Mouse (Mus musculus) frontal cortex, postnatal 14 days (tissue): Measurements from ENCODE around the gene Slc1a7.

Experiments
- DNase-seq, 2 experiments: peaks; one replicate each; pipeline ENCODE4 v3.0.0; 2022; ENCODE audit warnings: low spot score in 2 of 2

Gene Slc1a7

DNA sequence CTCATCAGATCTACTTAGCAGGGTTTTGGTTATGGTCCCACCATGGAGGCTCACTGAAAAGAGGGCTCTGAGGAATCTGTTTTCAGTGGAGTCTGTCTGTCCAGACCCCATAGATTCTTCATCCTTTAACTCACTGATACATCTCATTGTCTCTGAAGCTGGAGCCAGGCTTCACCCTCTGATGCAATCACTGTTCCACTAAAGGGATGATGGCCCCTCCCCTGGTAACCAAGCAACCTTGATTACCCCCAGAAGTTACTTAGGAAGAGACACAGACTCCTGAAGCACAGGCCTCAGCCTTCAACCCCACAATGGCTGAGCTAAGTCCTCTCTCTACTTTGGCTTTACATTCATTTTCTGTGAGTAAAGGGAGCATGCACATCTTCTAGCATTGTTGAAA is 1.6 kb downstream of the Slc1a7 start:
- DNase-seq, result no peak

DNA sequence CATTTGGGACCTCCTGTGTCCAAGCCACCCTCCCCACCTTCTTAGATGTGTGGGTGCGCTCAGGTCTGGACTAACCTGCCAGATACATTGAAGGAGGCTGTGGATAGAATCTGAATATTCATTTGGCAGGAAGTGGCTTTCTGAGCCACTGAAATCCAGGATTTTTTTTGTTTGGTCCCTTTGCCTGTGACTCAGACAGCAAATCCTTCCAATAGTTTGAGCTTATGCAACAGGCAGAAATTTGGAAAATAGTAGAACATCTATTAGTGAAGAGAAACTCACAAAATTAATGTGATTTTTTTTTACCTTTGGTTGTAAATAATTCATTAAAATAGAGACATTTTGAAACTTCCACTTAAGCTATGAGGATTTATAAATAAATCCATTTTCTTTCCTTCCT is 3.0 kb downstream of the Slc1a7 start:
- no peak for DNase-seq

DNA sequence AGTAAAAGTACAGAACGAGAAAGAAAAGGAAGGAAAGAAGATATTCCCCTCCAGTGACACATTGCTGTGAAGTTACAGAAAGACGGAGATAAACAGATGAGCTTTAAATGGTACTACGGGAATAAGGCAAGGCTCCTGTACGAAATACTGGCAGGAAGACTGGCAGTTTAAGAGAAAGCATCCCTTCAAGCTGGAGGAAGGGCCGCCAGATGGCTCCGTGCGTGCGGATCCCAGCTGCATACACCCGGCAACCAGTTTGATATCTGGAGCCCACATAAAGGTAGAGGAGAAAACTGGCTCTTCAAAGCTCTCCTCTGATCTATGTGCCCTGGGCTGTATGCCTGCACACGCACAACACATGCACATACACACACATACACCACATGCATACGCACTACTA is 6.4 kb downstream of the Slc1a7 start:
- no peak for DNase-seq

DNA sequence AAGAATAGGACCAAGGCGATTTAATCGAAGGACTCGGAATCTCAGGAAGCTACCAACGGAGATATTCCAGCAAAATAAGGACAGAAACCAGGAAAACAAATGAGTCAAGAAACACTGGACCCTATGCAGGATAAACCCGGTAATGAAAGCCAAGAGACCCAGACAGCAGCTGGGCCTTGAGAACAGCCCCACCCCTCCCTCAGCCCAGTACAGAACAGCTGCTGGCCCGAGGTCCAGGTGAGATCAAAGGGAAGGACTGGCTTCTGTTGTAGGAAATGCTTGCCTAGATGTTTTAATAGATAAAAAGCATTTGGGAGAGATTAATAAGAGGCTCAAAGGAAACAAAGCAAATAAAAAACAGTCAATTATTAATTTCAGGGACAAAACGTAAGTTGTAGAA is 6.9 kb downstream of the Slc1a7 start:
- DNase-seq, result no peak

DNA sequence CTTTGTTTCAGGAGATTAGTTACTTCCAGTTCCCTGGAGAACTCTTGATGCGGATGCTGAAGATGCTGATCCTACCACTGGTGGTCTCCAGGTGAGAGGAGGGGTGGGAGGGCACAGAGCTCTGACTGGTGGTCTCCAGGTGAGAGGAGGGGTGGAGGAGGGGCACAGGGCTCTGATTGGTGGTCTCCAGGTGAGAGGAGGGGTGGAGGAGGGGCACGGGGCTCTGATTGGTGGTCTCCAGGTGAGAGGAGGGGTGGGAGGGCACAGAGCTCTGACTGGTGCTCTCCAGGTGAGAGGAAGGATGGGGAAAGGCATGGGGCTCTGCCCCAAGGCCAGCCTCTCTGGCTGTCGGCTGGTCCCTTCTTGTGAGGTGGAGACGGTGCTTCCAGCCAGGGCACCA is 9.5 kb downstream of the Slc1a7 start:
- no peak for DNase-seq

DNA sequence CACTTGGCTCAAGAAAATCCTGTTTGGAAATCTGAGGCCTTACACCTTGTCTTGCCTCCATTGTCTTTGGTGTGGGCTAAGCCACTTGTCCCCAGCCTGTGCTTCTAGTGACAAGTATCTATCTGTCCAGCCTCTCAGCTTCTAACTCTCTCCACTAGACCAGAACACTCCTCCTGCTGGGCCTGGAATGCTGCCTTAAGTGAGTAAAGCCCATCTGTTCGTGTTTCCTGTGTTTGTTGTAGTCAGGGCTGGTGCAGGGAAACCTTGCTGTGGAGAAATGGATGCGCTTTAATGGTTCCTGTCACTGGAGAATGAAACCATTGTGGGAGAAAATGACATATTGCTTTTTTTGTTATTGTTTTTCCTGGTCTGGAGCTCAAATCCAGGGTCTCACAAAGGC is 11.4 kb downstream of the Slc1a7 start:
- DNase-seq, result no peak

DNA sequence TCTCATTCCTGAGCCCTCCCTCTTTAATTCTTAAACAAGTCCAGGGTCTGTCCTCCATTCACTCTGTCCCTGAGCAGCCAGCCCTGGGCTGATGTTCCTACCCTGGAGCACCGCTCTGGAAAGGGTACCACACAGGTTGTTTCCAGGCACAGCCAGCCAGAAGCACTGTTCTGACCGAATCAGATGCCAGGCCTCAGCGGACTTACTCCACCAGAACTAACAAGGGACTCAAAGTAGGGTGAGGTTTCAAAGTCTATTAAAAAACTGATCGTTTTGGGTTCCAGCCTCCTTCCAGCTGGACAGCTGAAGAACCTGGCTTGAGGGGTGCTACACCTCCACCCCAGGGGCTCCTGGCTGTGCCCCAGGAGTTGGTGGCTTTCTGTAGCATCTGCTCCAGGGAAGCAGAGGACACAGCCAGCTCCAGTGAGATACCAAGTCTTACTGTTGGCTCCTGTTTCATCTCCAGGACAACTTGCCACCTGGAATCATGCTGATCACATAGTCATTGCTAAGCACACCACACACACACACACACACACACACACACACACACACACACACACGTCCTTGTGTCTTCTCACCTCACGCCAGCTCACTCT is 12.0 kb downstream of the Slc1a7 start:
- DNase-seq, result no peak

DNA sequence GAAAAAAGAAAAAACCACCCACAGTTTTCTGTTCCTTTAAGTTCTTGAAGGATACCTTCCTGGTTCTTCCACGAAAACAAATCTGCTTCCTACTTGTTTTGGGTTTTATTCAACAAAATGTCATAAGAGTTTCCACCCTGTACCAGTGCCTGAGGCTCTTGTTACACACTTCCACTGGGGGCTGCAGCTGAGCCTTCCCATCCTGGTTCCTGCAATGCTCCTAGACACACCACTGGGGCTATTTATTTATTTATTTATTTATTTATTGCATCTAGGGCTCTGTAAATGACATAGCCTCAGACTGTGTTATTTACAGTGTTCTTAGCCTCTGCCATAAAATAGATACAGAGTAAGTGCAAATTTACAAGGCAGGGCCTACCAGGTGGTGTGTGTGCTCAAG is 15.6 kb downstream of the Slc1a7 start:
- no peak for DNase-seq

DNA sequence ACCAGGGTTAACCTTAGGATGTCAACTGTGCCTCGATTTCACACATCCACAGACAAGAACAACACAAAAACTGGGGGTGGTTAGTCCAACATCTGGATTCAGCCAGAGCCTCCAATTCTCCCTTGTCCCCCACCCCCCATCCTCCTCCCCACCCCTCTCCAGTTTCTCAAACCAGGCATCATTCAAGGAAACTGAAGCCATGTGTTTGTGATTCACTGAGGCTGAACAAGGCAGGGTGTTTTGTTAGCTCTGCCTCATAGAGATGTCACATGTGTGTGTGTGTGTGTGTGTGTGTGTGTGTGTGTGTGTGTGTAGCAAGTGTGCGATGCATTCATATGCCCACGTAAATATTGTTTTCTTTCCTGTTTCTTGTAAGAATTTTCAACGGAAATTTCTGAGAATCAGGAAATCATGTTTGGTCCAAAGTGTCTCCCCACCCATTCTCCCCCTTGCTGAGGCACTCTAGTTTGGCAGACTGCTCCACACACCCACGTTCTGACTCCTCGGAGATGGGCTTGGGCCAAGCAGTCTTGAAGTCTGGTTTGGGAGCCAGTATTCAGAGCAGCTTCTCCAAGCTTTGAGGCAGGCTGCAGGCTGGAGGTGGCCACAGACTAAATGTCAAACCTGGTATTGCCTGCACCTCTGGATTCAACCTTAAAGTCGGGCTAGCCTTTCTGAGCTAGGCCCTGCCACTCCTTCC is 16.3 kb downstream of the Slc1a7 start:
- DNase-seq, result peak; percentile 62 to 69

DNA sequence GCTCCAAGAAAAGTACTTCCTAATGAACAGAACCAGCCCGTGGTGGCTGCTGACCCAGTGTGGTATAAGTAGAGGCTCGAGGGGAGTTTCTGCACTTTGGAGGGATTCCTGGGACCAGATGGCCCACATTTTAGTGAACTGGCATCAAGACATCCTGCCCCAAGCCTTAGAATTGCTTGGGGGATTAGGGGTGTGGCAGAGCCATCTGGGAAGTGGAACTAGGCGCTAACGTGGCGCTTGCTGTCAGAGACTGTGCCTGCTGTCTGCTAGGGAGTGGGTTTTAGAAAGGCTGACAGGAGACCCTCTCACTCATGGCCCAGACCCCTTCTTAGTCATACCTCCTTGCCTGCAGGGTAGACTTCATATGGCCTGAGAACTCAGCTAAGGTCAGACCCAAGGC is 17.7 kb downstream of the Slc1a7 start:
- DNase-seq, result no peak

DNA sequence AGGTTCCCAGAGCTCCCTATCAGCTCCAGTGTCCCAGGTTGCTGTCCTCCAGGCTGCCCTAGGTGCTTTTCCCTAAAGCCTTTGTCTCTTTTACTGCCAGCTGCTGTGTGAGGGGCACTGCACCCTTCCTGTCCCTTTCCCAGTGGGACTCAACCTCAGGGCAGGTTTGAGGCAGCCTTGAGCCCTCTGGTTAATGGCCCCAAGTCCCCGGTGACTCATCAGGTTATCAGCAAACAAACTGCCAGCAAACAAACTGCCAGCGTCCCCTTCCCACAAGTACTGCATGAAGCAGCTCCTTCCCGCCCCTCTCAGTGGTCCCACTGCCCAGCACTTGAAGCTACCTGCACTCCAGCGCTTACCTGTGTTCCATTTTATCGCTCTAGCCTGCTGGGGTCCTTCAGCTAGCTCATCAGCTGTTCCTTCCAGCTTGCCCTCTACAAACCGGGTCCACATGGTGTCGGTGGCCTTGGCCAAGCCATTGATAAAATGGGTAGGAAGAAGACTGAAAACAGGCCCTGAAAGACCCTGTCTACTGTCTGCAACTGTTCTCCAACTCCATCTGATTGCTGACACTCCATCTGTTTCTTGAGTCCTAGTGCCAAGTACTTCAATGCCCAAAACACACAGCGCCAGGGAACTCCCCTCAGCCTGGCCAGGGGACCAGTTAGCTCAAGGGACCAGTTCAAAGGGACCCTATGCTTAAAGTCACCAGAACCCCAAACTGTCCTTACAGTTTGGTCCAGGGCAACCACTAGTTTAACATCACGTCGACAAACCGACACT is 18.4 kb downstream of the Slc1a7 start:
- no peak for DNase-seq

DNA sequence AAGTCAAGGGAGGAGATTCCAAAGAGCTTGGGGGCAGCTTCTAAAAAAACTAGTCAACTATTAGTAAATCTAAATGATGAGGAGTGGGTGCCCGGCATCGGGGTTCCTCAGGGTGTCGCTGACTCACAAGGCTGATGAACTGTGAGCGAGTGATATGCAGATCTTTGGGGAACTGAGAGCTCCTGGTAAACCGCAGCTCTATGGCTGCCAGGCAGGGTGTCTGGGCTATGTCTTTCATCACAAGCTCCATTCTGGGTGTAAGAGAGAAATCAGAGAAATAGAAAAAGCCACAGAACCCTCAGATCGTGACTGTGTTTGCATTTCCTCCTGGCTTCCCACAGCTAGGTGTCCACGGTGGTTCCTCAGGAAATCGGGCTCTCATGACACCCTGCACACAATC is 20.8 kb downstream of the Slc1a7 start:
- no peak for DNase-seq

DNA sequence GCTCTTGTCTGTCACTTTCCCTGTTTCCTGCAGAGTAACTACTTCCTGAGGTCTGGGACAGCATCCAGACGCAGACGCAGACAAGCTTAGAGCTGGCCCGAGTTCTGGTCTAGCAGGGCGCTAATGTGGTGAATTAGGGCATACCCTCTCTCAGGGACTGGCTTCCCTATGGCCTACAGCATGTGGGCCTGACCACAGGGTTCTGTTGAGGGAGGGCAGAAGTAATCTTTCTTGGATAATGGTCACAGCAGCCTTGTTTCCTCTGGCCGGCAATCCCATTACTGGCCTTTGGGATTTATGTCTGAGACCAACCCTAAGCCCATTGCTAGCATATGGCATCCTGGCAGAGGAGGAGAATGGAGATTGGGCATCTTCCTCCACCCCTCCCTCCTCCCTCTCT is 22.7 kb downstream of the Slc1a7 start:
- no peak for DNase-seq

DNA sequence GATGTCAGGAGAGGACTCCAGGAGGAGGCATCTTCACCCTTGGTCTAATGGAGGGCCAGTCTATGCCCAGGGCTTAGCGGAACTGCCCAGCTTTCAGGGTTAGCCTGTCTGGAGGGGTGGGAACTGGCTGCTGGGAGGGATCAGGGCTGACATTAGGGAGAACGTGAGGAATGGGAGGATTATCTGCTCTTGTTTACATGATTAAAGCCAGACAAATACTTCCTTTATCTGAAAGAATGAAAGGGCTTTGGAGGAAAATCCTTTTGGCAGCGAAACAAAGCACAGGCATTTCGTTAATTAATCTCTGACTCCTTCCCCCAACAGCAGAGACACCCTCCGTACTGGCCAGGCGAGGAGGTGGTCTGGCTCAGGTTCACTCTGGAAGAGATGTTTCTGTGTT is 23.7 kb downstream of the Slc1a7 start:
- DNase-seq, result no peak

DNA sequence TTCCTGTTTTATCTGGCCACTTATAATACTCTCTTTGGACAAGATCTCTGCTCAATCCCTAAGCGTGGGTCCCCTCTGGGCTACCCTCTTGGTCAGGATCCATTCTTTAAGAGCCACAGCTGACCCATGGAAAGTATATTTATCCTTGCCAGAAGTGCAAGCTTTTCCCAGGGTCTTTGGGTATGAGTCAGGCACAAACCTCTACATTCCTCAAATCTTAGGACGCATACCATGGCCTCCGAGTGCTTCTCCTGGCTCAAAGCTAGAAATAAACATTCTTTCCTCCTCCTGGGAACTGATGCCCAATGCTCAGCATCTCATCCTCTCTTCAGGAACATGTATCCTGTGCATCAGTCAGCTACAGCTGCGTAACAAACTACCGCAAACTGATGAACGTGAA is 26.9 kb downstream of the Slc1a7 start:
- DNase-seq, result no peak

DNA sequence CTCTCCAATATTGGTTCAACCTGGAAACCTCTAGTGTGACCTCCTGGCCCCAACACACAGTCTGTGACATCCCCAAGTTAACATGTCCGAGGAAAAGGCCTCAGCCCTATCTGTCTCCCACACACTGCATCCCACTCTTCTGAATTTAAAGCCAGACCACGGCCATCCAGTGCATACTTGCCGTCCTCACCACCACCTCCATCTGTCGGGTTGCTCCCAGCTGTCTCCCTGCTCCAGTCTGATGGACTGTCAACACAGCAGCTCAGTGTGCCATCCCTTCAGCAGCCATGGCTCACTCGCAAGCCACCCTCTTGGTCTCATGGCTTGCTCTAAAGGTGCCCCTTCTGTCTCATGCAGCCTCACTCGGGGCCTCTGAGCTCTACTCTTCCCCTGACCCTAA is 27.6 kb downstream of the Slc1a7 start:
- DNase-seq, result no peak

DNA sequence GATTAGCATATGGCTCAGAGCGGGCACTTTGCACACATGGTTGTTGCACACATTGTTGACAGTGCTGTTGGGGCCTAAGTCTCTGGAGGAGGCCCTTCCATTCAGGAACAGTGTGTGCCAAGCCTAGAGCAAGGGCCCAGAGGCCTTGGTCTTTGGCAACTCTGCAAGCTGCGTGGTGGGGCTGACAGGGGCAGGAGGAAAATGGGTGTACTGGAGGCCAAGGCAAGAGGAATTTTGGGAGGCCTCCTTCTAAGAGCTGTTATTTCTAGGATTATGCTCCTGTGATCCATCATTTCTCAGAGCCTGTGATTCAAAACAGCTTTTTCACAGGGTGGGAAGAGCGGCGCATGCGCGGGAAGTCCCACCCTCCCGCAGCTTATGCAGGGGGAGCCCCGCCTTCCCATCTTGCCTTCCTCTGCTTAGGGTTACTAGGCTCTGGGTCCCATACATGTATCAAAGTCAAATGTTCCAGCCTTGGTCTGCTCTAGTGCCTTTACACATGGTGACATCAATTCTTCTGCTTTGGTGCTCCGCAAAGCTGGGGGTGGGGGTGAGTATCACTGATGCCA is 28.4 kb downstream of the Slc1a7 start:
- DNase-seq, result no peak

DNA sequence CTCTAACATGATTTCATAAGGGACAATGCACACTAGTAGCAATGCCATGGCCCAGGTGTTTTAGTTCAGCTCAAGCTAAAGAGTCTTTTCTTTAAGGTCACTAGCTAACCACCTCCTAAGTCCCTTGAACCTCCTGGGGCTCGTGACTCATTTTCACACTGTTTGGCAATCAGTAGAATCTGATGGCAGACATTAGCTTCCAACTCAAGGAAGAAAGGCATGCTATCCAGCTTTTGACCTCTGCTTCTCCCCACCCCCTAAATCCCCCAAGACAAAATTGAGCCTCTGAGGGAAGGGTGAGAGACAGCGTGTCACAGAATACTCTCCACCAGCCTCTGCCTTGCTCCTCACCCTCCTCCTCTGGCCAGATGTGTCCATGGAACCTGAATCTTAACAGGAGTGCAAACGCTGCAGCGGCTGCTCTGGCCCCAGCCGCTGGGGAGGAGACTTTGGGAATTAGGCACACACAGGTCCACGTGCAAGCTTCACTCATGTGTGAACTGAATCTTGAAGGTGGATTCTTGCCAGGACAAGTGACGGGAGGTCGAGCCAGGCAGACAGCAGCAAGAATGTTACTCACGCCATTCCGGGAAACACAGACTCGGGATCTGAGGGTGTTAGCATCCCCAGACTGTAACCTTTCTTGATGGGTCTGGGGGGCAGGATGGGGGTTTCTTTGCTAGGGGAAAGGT is 30.7 kb downstream of the Slc1a7 start:
- DNase-seq, result no peak

DNA sequence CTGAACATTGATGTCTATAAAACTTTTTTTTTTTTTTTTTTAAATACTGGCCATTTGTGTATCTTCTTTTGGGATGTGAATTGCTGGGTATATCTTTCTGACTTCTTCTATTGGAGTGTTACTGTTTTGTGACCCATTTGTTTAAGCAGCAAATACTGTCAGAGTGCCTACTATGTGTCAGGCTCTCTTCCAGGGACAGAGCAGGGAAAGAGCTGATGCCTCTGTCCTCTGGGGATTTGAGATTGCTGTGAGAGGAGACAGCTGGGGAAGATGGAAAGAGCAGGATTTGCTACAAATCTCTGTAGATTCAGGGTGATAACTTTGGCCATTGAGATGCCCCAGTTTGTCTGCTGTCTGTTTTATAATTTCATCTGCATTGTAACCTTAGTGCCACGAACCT is 31.2 kb downstream of the Slc1a7 start:
- no peak for DNase-seq

DNA sequence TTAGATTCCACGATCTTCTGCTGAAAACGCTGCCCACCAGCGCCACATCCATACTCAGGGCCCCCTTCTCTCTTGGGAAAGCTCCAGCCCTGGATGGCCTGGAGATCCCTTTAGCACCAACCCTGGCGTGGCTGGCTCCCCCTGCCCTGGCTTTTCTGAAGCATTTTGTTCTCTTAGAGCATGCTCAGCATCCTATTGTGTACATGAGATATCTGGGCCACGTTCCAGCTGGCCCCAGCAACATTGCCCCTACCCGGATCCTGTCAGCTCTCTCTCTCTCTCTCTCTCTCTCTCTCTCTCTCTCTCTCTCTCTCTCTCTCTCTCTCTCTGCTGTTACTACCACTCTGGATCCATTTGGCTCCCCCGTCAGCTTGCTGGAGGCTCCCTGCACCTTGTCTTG is 37.2 kb downstream of the Slc1a7 start:
- DNase-seq, result no peak

DNA sequence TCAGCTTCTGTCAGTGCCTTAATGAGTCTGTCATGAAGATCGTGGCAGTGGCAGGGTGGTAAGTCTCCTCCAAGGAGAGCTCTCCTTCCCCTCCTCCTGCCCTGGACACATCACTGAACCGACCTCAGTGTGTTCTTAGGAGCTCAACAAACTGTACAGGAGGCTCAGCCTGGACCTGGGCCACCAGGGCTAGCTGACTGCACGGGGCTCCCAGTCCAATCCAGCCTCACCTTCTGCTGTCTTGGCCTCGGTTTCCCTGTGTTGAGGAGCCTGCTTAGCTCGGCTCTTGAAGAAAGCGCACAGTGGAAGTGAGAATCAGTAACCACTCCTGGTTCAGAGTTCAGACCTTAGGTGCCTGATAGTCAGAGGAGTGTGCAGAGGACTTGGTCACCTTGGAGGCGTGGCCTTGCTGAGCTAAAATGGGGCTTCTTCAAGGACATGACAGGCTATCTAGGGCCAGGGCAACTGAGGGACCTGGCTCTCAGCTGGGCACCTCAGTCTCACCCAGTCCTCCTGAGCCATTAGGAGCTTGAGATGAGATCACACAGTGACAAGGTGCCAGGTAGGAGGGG is 39.5 kb downstream of the Slc1a7 start:
- DNase-seq, result no peak

DNA sequence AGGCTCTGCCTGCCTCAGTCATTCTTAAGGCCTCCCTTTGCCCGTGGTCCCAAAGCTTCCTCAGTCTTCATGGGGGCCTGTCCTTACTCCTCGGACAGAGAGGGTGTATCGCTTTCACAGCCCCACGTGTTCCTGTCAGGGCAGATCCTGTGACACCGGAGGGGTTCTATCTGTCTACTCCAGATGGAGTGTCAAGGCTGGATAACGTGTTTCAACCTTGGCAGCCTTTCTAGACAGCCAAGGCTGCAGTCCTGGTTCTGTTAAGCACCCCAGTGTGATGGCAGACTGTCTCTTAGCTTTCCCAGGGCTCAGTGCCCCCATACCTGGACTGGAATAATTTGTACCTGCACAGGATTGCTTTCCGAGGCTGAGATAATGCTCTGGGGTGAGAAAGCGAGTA is 40.4 kb downstream of the Slc1a7 start:
- no peak for DNase-seq
